Mouse (Mus musculus): ENCODE results near the gene Cpne6. TPM values are rescaled to one million over a fixed set of nuclear protein-coding genes. Genes with fewer than 3 reads are reported as not detected.

Cpne6 gene
- total and polyA plus RNA-seq, 3 experiments = 0.13 TPM; not detected in 2

- DNase-seq = no peak
Measured at GRCm38 (mm10) chr14:55555788-55556187, 45.5 kb downstream of the Cpne6 start.

GRCm38 (mm10) chr14:55557003-55557402 lies 46.8 kb downstream of the Cpne6 start:
- DNase-seq = peak; percentile 77

GRCm38 (mm10) chr14:55557587-55557986 lies 47.3 kb downstream of the Cpne6 start:
- no peak for DNase-seq

DNA sequence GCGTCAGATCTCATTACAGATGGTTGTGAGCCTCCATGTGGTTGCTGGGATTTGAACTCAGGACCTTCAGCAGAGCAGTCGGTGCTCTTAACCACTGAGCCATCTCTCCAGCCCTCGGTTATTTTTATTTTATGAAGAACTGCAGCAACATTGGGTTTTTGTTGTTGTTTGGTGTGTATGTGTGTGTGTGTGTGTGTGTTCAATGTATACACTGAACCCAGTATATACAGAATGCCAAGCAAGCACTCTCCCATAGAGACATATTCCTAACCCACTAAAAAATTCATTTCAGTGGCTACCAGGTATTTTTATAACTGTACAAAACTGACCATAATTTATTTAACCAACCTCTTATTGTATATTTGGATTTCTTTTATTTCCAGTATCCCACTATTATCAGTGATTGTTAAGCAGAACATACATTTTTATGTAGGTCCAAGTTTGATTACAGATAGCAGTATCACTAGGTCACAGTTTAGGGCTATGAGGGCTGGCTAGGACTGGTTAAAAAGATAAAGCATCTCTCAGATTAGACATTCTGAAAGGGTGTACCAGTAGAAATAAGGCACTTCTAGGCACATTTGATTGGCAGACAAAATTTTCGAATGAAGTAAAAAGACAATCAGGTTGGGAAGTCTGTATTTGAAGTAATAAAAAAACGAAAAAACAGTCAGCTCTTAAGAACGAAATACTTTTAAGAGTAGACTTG lies 48.6 kb downstream of the Cpne6 start:
- no peak for DNase-seq

DNA sequence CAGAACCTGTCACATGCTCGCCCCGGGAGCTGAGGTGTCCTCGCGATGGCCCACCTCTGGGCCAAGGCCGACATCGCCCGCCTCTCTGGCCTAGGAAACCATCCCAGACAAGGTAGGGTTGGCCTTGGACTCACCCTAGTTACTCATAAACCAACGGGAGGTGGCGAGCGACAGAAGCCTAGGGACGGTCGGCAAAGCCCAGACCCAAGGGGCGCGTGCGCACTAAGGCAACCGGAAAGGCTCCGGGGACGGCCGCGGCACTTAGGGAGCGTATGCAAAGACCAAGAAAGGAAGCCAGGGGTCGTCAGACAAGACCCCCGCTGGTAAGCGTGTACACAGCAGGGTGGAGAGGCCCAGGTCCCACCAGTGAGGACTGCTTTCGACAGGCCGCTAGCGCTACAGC lies 49.6 kb downstream of the Cpne6 start, which contains the start of gene Dcaf11:
Gene Dcaf11 (plus strand): TSS at position 208 of the 403 bp plus-strand sequence.
- DNase-seq = peak; percentile 94

DNA sequence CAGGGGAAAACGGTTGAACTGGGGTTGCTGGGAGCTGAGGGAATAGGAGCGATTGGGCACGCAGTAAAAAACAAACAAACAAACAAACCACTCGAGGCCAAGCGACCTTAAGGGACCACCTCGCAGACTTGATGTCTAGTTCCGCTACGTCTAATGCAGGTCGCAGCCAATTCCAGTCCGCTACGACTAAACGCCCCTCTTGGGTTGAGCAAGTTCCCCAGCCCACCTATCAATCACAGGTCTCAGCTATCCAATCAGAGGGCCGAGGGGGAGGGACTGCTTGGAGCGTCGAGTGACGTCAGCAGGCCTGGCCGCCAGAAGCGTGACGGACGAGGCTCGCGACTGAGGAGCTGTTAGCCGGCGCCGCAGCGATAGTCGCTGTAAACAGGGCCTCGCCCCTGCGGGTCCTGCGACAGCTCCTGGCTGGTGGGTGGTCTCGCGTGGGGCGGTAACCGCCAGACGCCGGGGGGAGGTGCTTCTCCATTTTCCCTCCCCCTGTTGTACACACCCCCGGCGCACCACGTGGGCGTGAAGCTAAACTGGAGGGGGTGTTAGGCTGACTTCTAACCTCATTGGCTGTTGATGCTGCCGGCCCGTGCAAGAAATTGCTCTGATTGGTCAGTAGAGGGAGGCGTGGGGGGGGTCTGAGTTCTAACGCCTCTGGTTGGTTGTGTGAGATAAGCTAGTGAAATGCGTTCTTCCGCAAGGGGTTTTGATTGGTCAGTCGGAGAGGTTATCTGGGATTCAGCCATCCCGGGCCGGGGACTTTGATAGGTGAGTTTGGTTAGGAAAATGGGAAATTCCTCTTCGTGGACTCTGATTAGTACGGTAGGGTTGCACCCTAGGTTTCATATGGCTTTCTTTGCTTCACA lies 50.2 kb downstream of the Cpne6 start, which contains the start of gene A730061H03Rik:
Gene A730061H03Rik (minus strand): TSS at position 205 of the 872 bp plus-strand sequence.
- DNase-seq = peak; percentile 99

DNA sequence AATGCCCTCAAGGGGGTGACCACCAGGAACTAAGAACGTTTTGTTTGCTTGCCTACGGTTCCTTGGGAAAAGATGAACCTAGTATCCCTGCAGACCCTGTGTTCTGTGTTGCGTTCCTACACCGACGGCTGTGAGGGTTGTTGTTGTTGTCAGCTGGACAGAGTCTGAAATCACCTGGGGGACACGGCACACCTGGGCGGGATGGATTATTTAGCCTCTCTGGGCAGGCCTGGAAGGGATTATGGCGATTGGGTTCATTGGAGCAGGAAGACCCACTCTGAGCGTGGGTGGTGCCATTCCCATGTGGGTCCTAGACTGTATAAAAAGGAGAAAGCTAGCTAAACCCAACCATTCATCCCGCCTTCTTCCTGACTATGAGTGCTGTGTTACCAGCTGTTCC lies 51.6 kb downstream of the Cpne6 start:
- DNase-seq = no peak

DNA sequence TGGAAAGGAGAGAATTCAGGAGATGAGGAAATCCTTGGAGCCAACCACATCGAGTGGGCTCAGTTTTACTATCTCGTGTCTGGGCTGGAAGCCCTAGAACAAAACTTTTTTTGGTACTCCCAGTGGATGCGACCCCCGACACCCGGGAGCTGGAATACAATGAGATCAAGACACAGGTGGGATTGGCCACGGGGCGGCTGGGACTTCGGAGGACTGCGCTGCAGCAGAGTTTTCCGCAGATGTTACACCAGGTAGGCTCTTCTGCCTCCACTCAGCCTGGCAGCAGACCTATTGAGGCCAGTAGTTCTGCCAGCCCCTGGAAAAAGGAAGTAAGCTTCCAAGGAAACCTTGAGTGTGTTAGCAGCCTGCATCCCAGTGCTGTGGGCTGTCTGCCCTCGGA lies 53.0 kb downstream of the Cpne6 start:
- DNase-seq = no peak

DNA sequence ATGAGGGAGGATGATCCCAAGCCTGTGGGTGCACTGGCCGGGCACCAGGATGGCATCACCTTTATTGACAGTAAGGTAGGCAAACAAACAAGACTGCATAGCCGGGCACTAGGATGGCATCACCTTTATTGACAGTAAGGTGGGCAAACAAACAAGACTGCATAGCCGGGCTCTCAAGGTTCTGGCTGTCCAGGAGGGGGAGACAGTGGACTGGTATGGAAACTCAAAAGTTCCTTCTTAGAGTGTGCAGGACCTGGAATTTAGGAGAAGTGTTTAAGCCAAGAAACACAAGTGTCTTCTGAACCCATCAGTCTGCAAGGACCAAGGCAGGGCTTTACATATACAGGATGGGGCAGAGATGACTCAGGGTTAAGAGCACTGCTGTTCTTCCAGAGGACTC lies 55.5 kb downstream of the Cpne6 start:
- DNase-seq = no peak

Other genes with a start within 250 kb of the Cpne6 start
- 100 to 1,000 TPM in 1 of 2 experiments, 10 to 100 TPM in 1; 80.6 to 110 TPM for gene Dhrs4, start 31.7 kb upstream of the Cpne6 start, total RNA-seq (2021)
- gene Dhrs4, start 31.7 kb upstream of the Cpne6 start, polyA plus RNA-seq (2012; rRNA removed) = 40.9 and 44.7 TPM in 2 replicates
- 1 to 10 TPM; 4.8 to 5.4 TPM for gene Carmil3, start 19.8 kb upstream of the Cpne6 start, total RNA-seq (2021)
- gene Carmil3, start 19.8 kb upstream of the Cpne6 start, polyA plus RNA-seq (2012; rRNA removed) = 11.0 and 14.8 TPM in 2 replicates
- gene Nrl, start 14.5 kb downstream of the Cpne6 start, total RNA-seq (2021) = not detected
- not detected in 2 replicates for gene Nrl, start 14.5 kb downstream of the Cpne6 start, polyA plus RNA-seq (2012; rRNA removed)
- 10 to 100 TPM; 21.3 to 28.6 TPM for gene Pck2, start 29.8 kb downstream of the Cpne6 start, total RNA-seq (2021)
- gene Pck2, start 29.8 kb downstream of the Cpne6 start, polyA plus RNA-seq (2012; rRNA removed) = 47.7 and 50.9 TPM in 2 replicates
- gene Dcaf11, start 49.6 kb downstream of the Cpne6 start, total RNA-seq (2021) = 100 to 1,000 TPM; 102 to 157 TPM
- 107 and 139 TPM in 2 replicates for gene Dcaf11, start 49.6 kb downstream of the Cpne6 start, polyA plus RNA-seq (2012; rRNA removed)
- 1 to 10 TPM in 1 of 2 experiments, not detected in 1; 1.2 TPM for gene A730061H03Rik, start 50.0 kb downstream of the Cpne6 start, total RNA-seq (2021)
- 3.8 and 4.2 TPM in 2 replicates for gene A730061H03Rik, start 50.0 kb downstream of the Cpne6 start, polyA plus RNA-seq (2012; rRNA removed)
- gene Fitm1, start 65.2 kb downstream of the Cpne6 start, total RNA-seq (2021) = 1 to 10 TPM in 1 of 2 experiments, under 1 TPM in 1; 0.41 to 1.5 TPM
- 3.8 and 5.6 TPM in 2 replicates for gene Fitm1, start 65.2 kb downstream of the Cpne6 start, polyA plus RNA-seq (2012; rRNA removed)
- gene Psme1, start 67.7 kb downstream of the Cpne6 start, total RNA-seq (2021) = 100 to 1,000 TPM; 207 to 360 TPM
- gene Psme1, start 67.7 kb downstream of the Cpne6 start, polyA plus RNA-seq (2012; rRNA removed) = 87.3 and 96.4 TPM in 2 replicates
- 10 to 100 TPM; 24.5 to 38.4 TPM for gene Emc9, start 74.9 kb downstream of the Cpne6 start, total RNA-seq (2021)
- gene Emc9, start 74.9 kb downstream of the Cpne6 start, polyA plus RNA-seq (2012; rRNA removed) = 59.2 and 62.9 TPM in 2 replicates
- gene Psme2, start 80.7 kb downstream of the Cpne6 start, total RNA-seq (2021) = 100 to 1,000 TPM; 329 to 332 TPM
- 49.2 and 65.1 TPM in 2 replicates for gene Psme2, start 80.7 kb downstream of the Cpne6 start, polyA plus RNA-seq (2012; rRNA removed)
- gene Rnf31, start 81.3 kb downstream of the Cpne6 start, total RNA-seq (2021) = 10 to 100 TPM; 30.8 to 36.6 TPM
- gene Rnf31, start 81.3 kb downstream of the Cpne6 start, polyA plus RNA-seq (2012; rRNA removed) = 37.2 and 38.9 TPM in 2 replicates
- 10 to 100 TPM; 18.0 to 23.6 TPM for gene Irf9, start 93.1 kb downstream of the Cpne6 start, total RNA-seq (2021)
- 76.9 and 100 TPM in 2 replicates for gene Irf9, start 93.1 kb downstream of the Cpne6 start, polyA plus RNA-seq (2012; rRNA removed)
- 10 to 100 TPM in 1 of 2 experiments, 1 to 10 TPM in 1; 7.5 to 10.4 TPM for gene Rec8, start 107.6 kb downstream of the Cpne6 start, total RNA-seq (2021)
- 15.9 and 18.4 TPM in 2 replicates for gene Rec8, start 107.6 kb downstream of the Cpne6 start, polyA plus RNA-seq (2012; rRNA removed)
- gene Ipo4, start 125.5 kb downstream of the Cpne6 start, total RNA-seq (2021) = 100 to 1,000 TPM; 126 to 136 TPM
- gene Ipo4, start 125.5 kb downstream of the Cpne6 start, polyA plus RNA-seq (2012; rRNA removed) = 86.6 and 132 TPM in 2 replicates
- 1 to 10 TPM in 1 of 2 experiments, not detected in 1; 3.9 TPM for gene Gm49378, start 127.5 kb downstream of the Cpne6 start, total RNA-seq (2021)
- gene Gm49378, start 127.5 kb downstream of the Cpne6 start, polyA plus RNA-seq (2012; rRNA removed) = 30.0 and 40.2 TPM in 2 replicates
- 10 to 100 TPM; 76.7 to 86.1 TPM for gene Tm9sf1, start 133.4 kb downstream of the Cpne6 start, total RNA-seq (2021)
- gene Tm9sf1, start 133.4 kb downstream of the Cpne6 start, polyA plus RNA-seq (2012; rRNA removed) = 128 and 151 TPM in 2 replicates
- gene Tssk4, start 139.7 kb downstream of the Cpne6 start, total RNA-seq (2021) = 1 to 10 TPM; 1.2 to 1.5 TPM
- 0.52 and 0.59 TPM in 2 replicates for gene Tssk4, start 139.7 kb downstream of the Cpne6 start, polyA plus RNA-seq (2012; rRNA removed)
- gene Mdp1, start 150.1 kb downstream of the Cpne6 start, total RNA-seq (2021) = 10 to 100 TPM; 57.9 to 58.2 TPM
- gene Mdp1, start 150.1 kb downstream of the Cpne6 start, polyA plus RNA-seq (2012; rRNA removed) = 13.8 and 17.9 TPM in 2 replicates
- 10 to 100 TPM; 23.1 to 28.5 TPM for gene Gmpr2, start 161.5 kb downstream of the Cpne6 start, total RNA-seq (2021)
- gene Gmpr2, start 161.5 kb downstream of the Cpne6 start, polyA plus RNA-seq (2012; rRNA removed) = 10.0 and 12.4 TPM in 2 replicates
- gene Nedd8, start 161.7 kb downstream of the Cpne6 start, total RNA-seq (2021) = 100 to 1,000 TPM; 352 to 392 TPM
- gene Nedd8, start 161.7 kb downstream of the Cpne6 start, polyA plus RNA-seq (2012; rRNA removed) = 214 and 281 TPM in 2 replicates
- 10 to 100 TPM; 29.6 to 35.8 TPM for gene Tinf2, start 171.4 kb downstream of the Cpne6 start, total RNA-seq (2021)
- gene Tinf2, start 171.4 kb downstream of the Cpne6 start, polyA plus RNA-seq (2012; rRNA removed) = 10.2 and 11.9 TPM in 2 replicates
- under 1 TPM; 0.23 to 0.45 TPM for gene Tgm1, start 203.5 kb downstream of the Cpne6 start, total RNA-seq (2021)
- 0.27 and 0.28 TPM in 2 replicates for gene Tgm1, start 203.5 kb downstream of the Cpne6 start, polyA plus RNA-seq (2012; rRNA removed)
- 10 to 100 TPM; 20.2 to 20.4 TPM for gene Rabggta, start 211.8 kb downstream of the Cpne6 start, total RNA-seq (2021)
- gene Rabggta, start 211.8 kb downstream of the Cpne6 start, polyA plus RNA-seq (2012; rRNA removed) = 39.5 and 44.7 TPM in 2 replicates
- 10 to 100 TPM; 70.7 to 93.5 TPM for gene Dhrs1, start 235.2 kb downstream of the Cpne6 start, total RNA-seq (2021)
- 49.6 and 68.1 TPM in 2 replicates for gene Dhrs1, start 235.2 kb downstream of the Cpne6 start, polyA plus RNA-seq (2012; rRNA removed)
- gene Nop9, start 235.2 kb downstream of the Cpne6 start, total RNA-seq (2021) = 10 to 100 TPM; 17.6 to 17.7 TPM
- gene Nop9, start 235.2 kb downstream of the Cpne6 start, polyA plus RNA-seq (2012; rRNA removed) = 9.2 and 9.9 TPM in 2 replicates
- 1 to 10 TPM; 1.2 to 1.7 TPM for gene Cideb, start 248.0 kb downstream of the Cpne6 start, total RNA-seq (2021)
- 0.70 and 0.74 TPM in 2 replicates for gene Cideb, start 248.0 kb downstream of the Cpne6 start, polyA plus RNA-seq (2012; rRNA removed)